Mouse (Mus musculus) hindbrain, embryonic 11.5 days (tissue): ENCODE measurements around the gene Grk3. TPM values are rescaled to one million over a fixed set of nuclear protein-coding genes. Genes with fewer than 3 reads are reported as not detected.

Source experiments
- ATAC-seq: fragments of 200-750 bp; cut with Nextera tagmentation; 2 replicates; pipeline ENCODE4 v1.8.0; 2017; ENCODE audit warnings: mild to moderate bottlenecking, moderate TSS enrichment, moderate library complexity; ENCODE audit not compliant: low FRiP score
- DNase-seq: peaks from one replicate; pipeline ENCODE4 v3.0.0-alpha.2; 2015; ENCODE audit warnings: low spot score
- H3K27ac ChIP-seq: fragments of 300-500 bp; sonication (generic); 2 replicates; pipeline ENCODE4 v1.5.1; 2014; ENCODE audit warnings: mild to moderate bottlenecking, low read depth, low read length
- H3K27me3 ChIP-seq: fragments of 300-500 bp; sonication (generic); 2 replicates; pipeline ENCODE4 v1.6.1; 2014; ENCODE audit warnings: mild to moderate bottlenecking, low read length, moderate library complexity, mixed read lengths; ENCODE audit not compliant: control insufficient read depth, insufficient read depth
- H3K36me3 ChIP-seq: fragments of 300-500 bp; sonication (generic); 2 replicates; pipeline ENCODE4 v1.6.1; 2014; ENCODE audit warnings: mild to moderate bottlenecking, low read length, moderate library complexity, mixed read lengths; ENCODE audit not compliant: control insufficient read depth, insufficient read depth
- H3K4me1 ChIP-seq: fragments of 300-500 bp; sonication (generic); replicated peaks from 2 replicates; pipeline ENCODE4 v1.6.1; 2014; ENCODE audit warnings: low read length, mixed read lengths; ENCODE audit not compliant: control insufficient read depth, insufficient read depth
- H3K4me2 ChIP-seq: fragments of 300-500 bp; sonication (generic); replicated peaks from 2 replicates; pipeline ENCODE4 v1.6.1; 2014; ENCODE audit warnings: mild to moderate bottlenecking, low read depth, low read length
- H3K4me3 ChIP-seq: fragments of 300-500 bp; sonication (generic); 2 replicates; pipeline ENCODE4 v1.5.1; 2014; ENCODE audit warnings: low read depth, low read length
- H3K9ac ChIP-seq: fragments of 300-500 bp; sonication (generic); 2 replicates; pipeline ENCODE4 v1.6.1; 2014; ENCODE audit warnings: low read depth, low read length
- H3K9me3 ChIP-seq: fragments of 300-500 bp; sonication (generic); 2 replicates; pipeline ENCODE4 v1.6.1; 2016; ENCODE audit warnings: low read length; ENCODE audit not compliant: control insufficient read depth
- WGBS: fragments of 180-500 bp; shearing (Covaris S2); extraction: QIAGEN DNeasy Blood & Tissue Kit; methylation state at CpG from one replicate; pipeline ENCODE4 v1.1.7; 2014; 5-methylcytosine and 5-hydroxymethylcytosine counted together
- polyA plus RNA-seq: library from polyadenylated mRNA; unstranded; fragments of >200 nt; fragmentation: Nextera tagmentation; extraction: Ambion mirVana; gene quantifications from 2 replicates; pipeline ENCODE4 v1.2.1, GENCODE M21; 2014

Grk3 gene
- polyA plus RNA-seq, 1 experiment from 2014 or later: 5.6 TPM

- Histone ChIP-seq H3K9ac (no peak overlapping the region), H3K27me3 (no peaks in the 10 kb centered on the region), H3K4me3 (no peak overlapping the region), H3K4me1 (no peaks in the 10 kb centered on the region), H3K27ac (no peak overlapping the region), H3K4me2 (no peak overlapping the region), H3K9me3 (no peaks in the 10 kb centered on the region), H3K36me3 (no peaks in the 10 kb centered on the region)
- 64% methylated on average over 5 of the region's 5 CpGs for WGBS
- DNase-seq: no peak
- ATAC-seq: no peak
Observed at GRCm38 (mm10) chr5:112910381-112910780, 105.2 kb downstream of the Grk3 start.

- no peak overlapping the region for H3K27ac ChIP-seq
- no peaks in the 10 kb centered on the region for H3K36me3 ChIP-seq
- no peaks in the 10 kb centered on the region for H3K9me3 ChIP-seq
- no peaks in the 10 kb centered on the region for H3K4me1 ChIP-seq
- H3K27me3 ChIP-seq: no peaks in the 10 kb centered on the region
- no peak for DNase-seq
- no peak for ATAC-seq
- 38% methylated on average over 2 of the region's 2 CpGs for WGBS
- no peak overlapping the region for H3K4me3 ChIP-seq
- H3K9ac ChIP-seq: no peak overlapping the region
- H3K4me2 ChIP-seq: no peak overlapping the region
Observed at GRCm38 (mm10) chr5:112908169-112908614, 107.4 kb downstream of the Grk3 start.

GRCm38 (mm10) chr5:112907504-112907903, 108.1 kb downstream of the Grk3 start:
- no peaks in the 10 kb centered on the region for H3K4me1 ChIP-seq
- no peak overlapping the region for H3K4me3 ChIP-seq
- DNase-seq (no peak), ATAC-seq (no peak)
- no peaks in the 10 kb centered on the region for H3K27me3 ChIP-seq
- H3K9me3 ChIP-seq: no peaks in the 10 kb centered on the region
- H3K27ac ChIP-seq: no peak overlapping the region
- H3K4me2 ChIP-seq: no peak overlapping the region
- WGBS: 76% methylated on average over 6 of the region's 6 CpGs
- H3K36me3 ChIP-seq: no peaks in the 10 kb centered on the region
- H3K9ac ChIP-seq: no peak overlapping the region

GRCm38 (mm10) chr5:112895674-112896654, 119.6 kb downstream of the Grk3 start, which contains the start of gene Myo18b:
Gene Myo18b (minus strand): TSS chr5:112896362.
- H3K9me3 ChIP-seq: no peaks in the 10 kb centered on the region
- no peak for DNase-seq
- H3K27ac ChIP-seq: no peak within 1 kb of the TSS
- H3K36me3 ChIP-seq: no peaks in the 10 kb centered on the region
- no peak within 1 kb of the TSS for H3K9ac ChIP-seq
- WGBS: 77% methylated on average over 17 of the region's 17 CpGs
- no peak for ATAC-seq
- H3K4me1 ChIP-seq: no peaks in the 10 kb centered on the region
- H3K4me2 ChIP-seq: no peak within 1 kb of the TSS
- H3K4me3 ChIP-seq: no peak within 1 kb of the TSS
- H3K27me3 ChIP-seq: no peaks in the 10 kb centered on the region

GRCm38 (mm10) chr5:112893462-112894060, 122.0 kb downstream of the Grk3 start:
- Histone ChIP-seq H3K27ac (no peak overlapping the region), H3K4me1 (no peaks in the 10 kb centered on the region), H3K9me3 (no peaks in the 10 kb centered on the region), H3K36me3 (no peaks in the 10 kb centered on the region), H3K4me3 (no peak overlapping the region), H3K4me2 (no peak overlapping the region), H3K9ac (no peak overlapping the region), H3K27me3 (no peaks in the 10 kb centered on the region)
- WGBS: 70% methylated on average over 5 of the region's 5 CpGs
- no peak for ATAC-seq
- no peak for DNase-seq

- no peaks in the 10 kb centered on the region for H3K36me3 ChIP-seq
- no peak for DNase-seq
- no peaks in the 10 kb centered on the region for H3K9me3 ChIP-seq
- H3K27ac ChIP-seq: no peak overlapping the region
- no peaks in the 10 kb centered on the region for H3K27me3 ChIP-seq
- no peak overlapping the region for H3K4me3 ChIP-seq
- ATAC-seq: no peak
- no peak overlapping the region for H3K9ac ChIP-seq
- no peak overlapping the region for H3K4me2 ChIP-seq
- no peaks in the 10 kb centered on the region for H3K4me1 ChIP-seq
Observed at GRCm38 (mm10) chr5:112892411-112892810, 123.2 kb downstream of the Grk3 start.

GRCm38 (mm10) chr5:112888651-112889050, 126.9 kb downstream of the Grk3 start:
- no peaks in the 10 kb centered on the region for H3K36me3 ChIP-seq
- no peaks in the 10 kb centered on the region for H3K4me1 ChIP-seq
- H3K4me3 ChIP-seq: no peak overlapping the region
- no peak for ATAC-seq
- H3K4me2 ChIP-seq: no peak overlapping the region
- no peak for DNase-seq
- H3K27ac ChIP-seq: no peak overlapping the region
- no peak overlapping the region for H3K9ac ChIP-seq
- 74% methylated on average over 7 of the region's 7 CpGs for WGBS
- H3K27me3 ChIP-seq: no peaks in the 10 kb centered on the region
- no peaks in the 10 kb centered on the region for H3K9me3 ChIP-seq

- Histone ChIP-seq H3K4me1 (no peaks in the 10 kb centered on the region), H3K4me2 (no peak overlapping the region), H3K36me3 (no peaks in the 10 kb centered on the region), H3K27ac (no peak overlapping the region), H3K9ac (0 out of 2 replicates have a peak overlapping the region, but pooled peaks have one; percentile 1), H3K4me3 (no peak overlapping the region), H3K9me3 (no peaks in the 10 kb centered on the region), H3K27me3 (no peaks in the 10 kb centered on the region)
- ATAC-seq (no peak), DNase-seq (no peak)
- WGBS: 53% methylated on average over 17 of the region's 17 CpGs
Observed at GRCm38 (mm10) chr5:112886687-112887491, 128.7 kb downstream of the Grk3 start.
